Mouse (Mus musculus) embryonic fibroblast, embryonic 13.5 days (primary cell): ENCODE results near the gene Sec22b. TPM values are rescaled to one million over a fixed set of nuclear protein-coding genes. Genes with fewer than 3 reads are reported as not detected.

Source experiments
- H3K27ac ChIP-seq: 2 replicates; pipeline ENCODE4 v1.5.1; 2012; ENCODE audit warnings: low read length, control low read depth, inconsistent platforms; ENCODE audit not compliant: insufficient read depth
- H3K4me1 ChIP-seq: 2 replicates; pipeline ENCODE4 v1.6.1; 2011; ENCODE audit warnings: low read length; ENCODE audit not compliant: control insufficient read depth, insufficient read depth
- H3K4me3 ChIP-seq: 2 replicates; pipeline ENCODE4 v1.5.1; 2011; ENCODE audit warnings: mild to moderate bottlenecking, control low read depth, low read length; ENCODE audit not compliant: insufficient read depth
- CTCF ChIP-seq: IDR thresholded peaks from 2 replicates; pipeline ENCODE4 v1.5.1; 2011; ENCODE audit warnings: mild to moderate bottlenecking, control low read depth, low read length, moderate library complexity, borderline replicate concordance; ENCODE audit not compliant: insufficient read depth
- POLR2A ChIP-seq: IDR thresholded peaks from 2 replicates; pipeline ENCODE4 v1.6.1; 2011; ENCODE audit warnings: low read depth, mild to moderate bottlenecking, control low read depth, low read length, moderate library complexity
- polyA plus RNA-seq: library from polyadenylated mRNA; stranded (reverse); fragments of >200 nt; gene quantifications from 2 replicates; pipeline ENCODE4 v1.2.4, GENCODE M21; 2011; ENCODE audit warnings: low read depth; ENCODE audit not compliant: missing spikeins, insufficient read length

Sec22b gene
- polyA plus RNA-seq = 123 and 140 TPM in 2 replicates

- H3K4me1 ChIP-seq = peaks cover 8% of the 10 kb centered on the region
- peak within 1 kb of the TSS; percentile 21; the same call in 1 of the 2 replicates for H3K27ac ChIP-seq
- TF ChIP-seq CTCF = no peak
- peak; percentile 91 for TF ChIP-seq POLR2A
- peak within 1 kb of the TSS; percentile 92 for H3K4me3 ChIP-seq
Observed at GRCm38 (mm10) chr3:97900516-97901490, at the start of gene Sec22b. Gene Sec22b (plus strand): TSS chr3:97901190.

- Histone ChIP-seq H3K27ac (no peak overlapping the region), H3K4me1 (no peaks in the 10 kb centered on the region), H3K4me3 (no peak overlapping the region)
- no peak for TF ChIP-seq CTCF
Observed at GRCm38 (mm10) chr3:97851803-97852202, 49.2 kb upstream of the Sec22b start.

GRCm38 (mm10) chr3:97854575-97855384 lies 46.2 kb upstream of the Sec22b start:
- H3K27ac ChIP-seq = no peak overlapping the region
- H3K4me1 ChIP-seq = no peaks in the 10 kb centered on the region
- H3K4me3 ChIP-seq = no peak overlapping the region
- TF ChIP-seq CTCF (no peak), POLR2A (no peak)

GRCm38 (mm10) chr3:97859400-97859799 lies 41.6 kb upstream of the Sec22b start:
- no peak overlapping the region for H3K27ac ChIP-seq
- no peaks in the 10 kb centered on the region for H3K4me1 ChIP-seq
- H3K4me3 ChIP-seq = no peak overlapping the region
- TF ChIP-seq POLR2A (no peak), CTCF (no peak)

GRCm38 (mm10) chr3:97860820-97861451 lies 40.1 kb upstream of the Sec22b start:
- TF ChIP-seq POLR2A (no peak), CTCF (no peak)
- no peak overlapping the region for H3K4me3 ChIP-seq
- H3K4me1 ChIP-seq = no peaks in the 10 kb centered on the region
- H3K27ac ChIP-seq = no peak overlapping the region

GRCm38 (mm10) chr3:97866696-97867095 lies 34.3 kb upstream of the Sec22b start:
- Histone ChIP-seq H3K27ac (no peak overlapping the region), H3K4me3 (no peak overlapping the region)
- no peak for TF ChIP-seq CTCF
- no peak for TF ChIP-seq POLR2A

GRCm38 (mm10) chr3:97867221-97868023 lies 33.6 kb upstream of the Sec22b start:
- H3K27ac ChIP-seq = no peak overlapping the region

More at GRCm38 (mm10) chr3:97866696-97867095, 34.3 kb upstream of the Sec22b start:
- no peaks in the 10 kb centered on the region for H3K4me1 ChIP-seq

GRCm38 (mm10) chr3:97868024-97868689 lies 32.8 kb upstream of the Sec22b start:
- no peaks in the 10 kb centered on the region for H3K4me1 ChIP-seq
- TF ChIP-seq CTCF = no peak
- peak; percentile 70 for TF ChIP-seq POLR2A
- H3K4me3 ChIP-seq = peak overlapping the region; percentile 56
- no peak overlapping the region for H3K27ac ChIP-seq

More at GRCm38 (mm10) chr3:97867221-97868023, 33.6 kb upstream of the Sec22b start:
- TF ChIP-seq POLR2A (no peak), CTCF (no peak)
- peak overlapping the region; percentile 56 for H3K4me3 ChIP-seq
- no peaks in the 10 kb centered on the region for H3K4me1 ChIP-seq
